In the genomic region with DNA sequence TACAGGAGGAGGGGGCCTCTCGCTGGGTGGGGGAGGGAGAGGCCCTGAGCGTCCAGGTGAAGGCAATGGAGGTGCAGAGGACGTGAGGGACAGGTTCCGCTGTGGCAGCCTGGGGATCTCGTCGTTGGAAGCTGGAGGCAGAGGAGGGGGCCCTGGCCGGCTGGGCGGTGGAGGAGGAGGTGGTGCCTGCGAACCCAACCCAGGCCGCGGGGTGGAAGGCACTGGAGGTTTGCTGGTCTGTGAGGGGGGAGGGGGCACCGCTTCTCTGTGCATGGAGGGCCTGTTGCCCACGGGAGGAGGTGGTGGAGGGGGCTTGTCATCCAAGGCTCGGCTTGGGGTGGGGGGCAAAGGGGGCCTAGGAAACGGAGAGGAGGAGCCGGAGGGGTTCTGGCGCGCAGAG, we compare ENCODE assay signal across 22 mouse cellular contexts. TPM values are rescaled to one million over a fixed set of nuclear protein-coding genes. Genes with fewer than 3 reads are reported as not detected.
A peak's percentile ranks its signal among the peaks of the same experiment; 100 is the strongest.
DNase-seq lines count a peak whose midpoint lies in the region; ATAC-seq and TF ChIP-seq lines count a peak whose summit lies in the region.
"Had no signal": no experiment of that assay in that cellular context is flagged by ENCODE, and none has a peak within 500 bp of the region (broad histone marks: within the 10 kb centered on the region; RNA-seq: fewer than 3 reads in every experiment).

No protein-coding gene starts in this region.

- intact Hi-C loops in heart, postnatal 10 days (cut with DNase I), result no loop called here

- in situ Hi-C loops in ES-E14 (cut with MboI; ENCODE audit: low sequenced_read_pairs in 2 of 2, unreplicated experiment in 2 of 2), result no loop called here

- peak overlapping the region; percentile 24; the same call in 1 of the 2 replicates for H3K9ac ChIP-seq in hindbrain, embryonic 12.5 days
- no peak overlapping the region for H3K9ac ChIP-seq in hindbrain, embryonic 16.5 days (ENCODE audit: low read depth, low read length)
- peak overlapping the region; percentile 46; the same call in 1 of the 2 replicates for H3K9ac ChIP-seq in ES-E14 (ENCODE audit: insufficient read depth, low read depth, low read length, poor library complexity, severe bottlenecking)
- H3K9ac ChIP-seq: hindbrain, embryonic 15.5 days; intestine, embryonic 15.5 days; limb, embryonic 15.5 days; liver, embryonic 14.5 days; lung, embryonic 15.5 days; midbrain, embryonic 13.5 days had no signal

- peaks cover 13% of the 10 kb centered on the region for H3K4me1 ChIP-seq in heart, embryonic 10.5 days
- H3K4me1 ChIP-seq in hindbrain, embryonic 12.5 days, result peaks cover 9% of the 10 kb centered on the region; the same call in 1 of the 2 replicates
- no peaks in the 10 kb centered on the region for H3K4me1 ChIP-seq in hindbrain, embryonic 16.5 days (ENCODE audit: control insufficient read depth, insufficient read depth, low read depth, low read length)
- H3K4me1 ChIP-seq in ES-E14 (ENCODE audit: control insufficient read depth in 2 of 2, insufficient read depth in 2 of 2, low read length in 2 of 2, poor library complexity in 1 of 2), result peaks cover 3 to 8% of the 10 kb centered on the region in 2 experiments; a peak in 3 of 4 replicates
- peaks cover 11% of the 10 kb centered on the region for H3K4me1 ChIP-seq in limb, embryonic 10.5 days
- H3K4me1 ChIP-seq: intestine, embryonic 15.5 days had no signal

- H3K4me2 ChIP-seq in hindbrain, embryonic 12.5 days (replicated peaks), result no peak overlapping the region
- H3K4me2 ChIP-seq in hindbrain, embryonic 16.5 days (ENCODE audit: low read length), result no peak overlapping the region
- H3K4me2 ChIP-seq: hindbrain, embryonic 15.5 days; intestine, embryonic 15.5 days; limb, embryonic 15.5 days; lung, embryonic 15.5 days; midbrain, embryonic 13.5 days had no signal

- ATAC-seq in hindbrain, embryonic 12.5 days (ENCODE audit: low FRiP score), result no peak
- ATAC-seq in hindbrain, embryonic 16.5 days, result no peak
- ATAC-seq: intestine, embryonic 15.5 days; midbrain, embryonic 13.5 days had no signal

- H3K4me3 ChIP-seq in heart, embryonic 10.5 days, result 0 out of 2 replicates have a peak overlapping the region, but pooled peaks have one; percentile 13
- H3K4me3 ChIP-seq in hindbrain, embryonic 12.5 days, result no peak overlapping the region
- no peak overlapping the region for H3K4me3 ChIP-seq in hindbrain, embryonic 16.5 days (ENCODE audit: low read length)
- H3K4me3 ChIP-seq in ES-E14 (ENCODE audit: insufficient read depth in 1 of 2, low read depth in 1 of 2, low read length in 2 of 2, poor library complexity in 1 of 2, severe bottlenecking in 1 of 2), result peak overlapping the region; percentile 29 to 53
- H3K4me3 ChIP-seq in limb, embryonic 10.5 days, result no peak overlapping the region
- H3K4me3 ChIP-seq: hindbrain, embryonic 15.5 days; intestine, embryonic 15.5 days; limb, embryonic 15.5 days; lung, embryonic 15.5 days; megakaryocyte, embryonic 14.5 days; midbrain, embryonic 13.5 days had no signal

- H3K27ac ChIP-seq in heart, embryonic 10.5 days, result peak overlapping the region; percentile 33; the same call in 1 of the 2 replicates
- H3K27ac ChIP-seq in hindbrain, embryonic 12.5 days, result no peak overlapping the region
- H3K27ac ChIP-seq in hindbrain, embryonic 16.5 days (ENCODE audit: low read depth, low read length), result no peak overlapping the region
- H3K27ac ChIP-seq in ES-E14 (ENCODE audit: insufficient read depth, low read depth, low read length, poor library complexity, severe bottlenecking), result no peak overlapping the region
- H3K27ac ChIP-seq in limb, embryonic 10.5 days, result peak overlapping the region; percentile 9
- H3K27ac ChIP-seq: hindbrain, embryonic 15.5 days; intestine, embryonic 15.5 days; limb, embryonic 15.5 days; liver, embryonic 14.5 days; lung, embryonic 15.5 days; midbrain, embryonic 13.5 days; stomach, postnatal 0 days had no signal

- peaks cover 52% of the 10 kb centered on the region for H3K36me3 ChIP-seq in heart, embryonic 10.5 days
- peaks cover 16% of the 10 kb centered on the region for H3K36me3 ChIP-seq in hindbrain, embryonic 12.5 days
- no peaks in the 10 kb centered on the region for H3K36me3 ChIP-seq in hindbrain, embryonic 16.5 days (ENCODE audit: control insufficient read depth, insufficient read depth, low read length)
- H3K36me3 ChIP-seq in ES-E14 (ENCODE audit: control insufficient read depth, insufficient read depth, low read length, poor library complexity, severe bottlenecking), result no peaks in the 10 kb centered on the region
- H3K36me3 ChIP-seq in limb, embryonic 10.5 days, result peaks cover 89% of the 10 kb centered on the region
- H3K36me3 ChIP-seq: hindbrain, embryonic 15.5 days had no signal

- no peak for DNase-seq in heart, embryonic 10.5 days (ENCODE audit: low spot score)
- no peak for DNase-seq in heart, postnatal 10 days
- no peak for DNase-seq in ES-E14 (ENCODE audit: low read depth, low spot score)
- DNase-seq in limb, embryonic 10.5 days (ENCODE audit: low spot score), result no peak
- no peak for DNase-seq in testis, postnatal 10 days (ENCODE audit: low spot score)
- no peak for DNase-seq in layer of hippocampus, postnatal 25 days (ENCODE audit: extremely low spot score in 1 of 2, low spot score in 1 of 2)
- DNase-seq: cerebellum, adult 2 months; gastrocnemius, postnatal 25 days; kidney, adult 8-10 months; kidney, postnatal 25 days; lung, postnatal 36 days; right cerebral cortex, postnatal 14 days had no signal

- H3K27me3 ChIP-seq in heart, embryonic 10.5 days (ENCODE audit: insufficient read depth, poor library complexity, severe bottlenecking), result no peaks in the 10 kb centered on the region
- no peaks in the 10 kb centered on the region for H3K27me3 ChIP-seq in hindbrain, embryonic 12.5 days
- no peaks in the 10 kb centered on the region for H3K27me3 ChIP-seq in hindbrain, embryonic 16.5 days (replicated peaks; ENCODE audit: control insufficient read depth, insufficient read depth, low read length)
- no peaks in the 10 kb centered on the region for H3K27me3 ChIP-seq in limb, embryonic 10.5 days (ENCODE audit: low read depth, poor library complexity, severe bottlenecking)
- H3K27me3 ChIP-seq: hindbrain, embryonic 15.5 days; intestine, embryonic 15.5 days; limb, embryonic 15.5 days; lung, embryonic 15.5 days; megakaryocyte, embryonic 14.5 days; midbrain, embryonic 13.5 days had no signal

- H3K9me3 ChIP-seq in heart, embryonic 10.5 days, result no peaks in the 10 kb centered on the region
- no peaks in the 10 kb centered on the region for H3K9me3 ChIP-seq in hindbrain, embryonic 12.5 days (replicated peaks)
- no peaks in the 10 kb centered on the region for H3K9me3 ChIP-seq in hindbrain, embryonic 16.5 days (ENCODE audit: control insufficient read depth, low read length)
- no peaks in the 10 kb centered on the region for H3K9me3 ChIP-seq in ES-E14 (ENCODE audit: control insufficient read depth, insufficient read depth, low read depth, low read length)
- no peaks in the 10 kb centered on the region for H3K9me3 ChIP-seq in limb, embryonic 10.5 days (replicated peaks)
- H3K9me3 ChIP-seq: hindbrain, embryonic 15.5 days; intestine, embryonic 15.5 days; limb, embryonic 15.5 days; lung, embryonic 15.5 days; midbrain, embryonic 13.5 days had no signal

- WGBS in heart, embryonic 10.5 days, result 38% methylated on average over 18 of the region's 18 CpGs
- WGBS in hindbrain, embryonic 12.5 days, result 54% methylated on average over 18 of the region's 18 CpGs
- 54% methylated on average over 15 of the region's 18 CpGs for WGBS in hindbrain, embryonic 16.5 days
- WGBS in limb, embryonic 10.5 days, result 51% methylated on average over 18 of the region's 18 CpGs

TF ChIP-seq in ES-E14, 5 proteins besides CTCF, POLR2A, EP300 and RAD21:
- TF ChIP-seq ZC3H11A (IDR thresholded peaks at IDR 0.05; ENCODE audit: borderline replicate concordance, low read depth, low read length), result no peak
- no peak for TF ChIP-seq HCFC1 (IDR thresholded peaks at IDR 0.05; ENCODE audit: borderline replicate concordance, insufficient read depth, low read length)
- no peak for TF ChIP-seq CHD2 (IDR thresholded peaks at IDR 0.05; ENCODE audit: low read depth, low read length)
TF ChIP-seq in ES-E14: peak in this region for 0.

RNA-seq across cellular contexts. Expression of gene Gpr155, which starts 50.6 kb away (rescaled TPM):
- polyA plus RNA-seq in heart, embryonic 10.5 days (2016; fragmentation: Nextera tagmentation; extraction: Ambion mirVana), result 3.5 and 4.7 TPM in 2 replicates
- 10 to 100 TPM in 1 of 2 experiments, 1 to 10 TPM in 1; 8.4 to 10.1 TPM for total RNA-seq in heart, postnatal 10 days (2021)
- 9.2 and 10.0 TPM in 2 replicates for polyA plus RNA-seq in hindbrain, embryonic 12.5 days (2016; fragmentation: Nextera tagmentation; extraction: Ambion mirVana)
- polyA plus RNA-seq in hindbrain, embryonic 16.5 days (2015; fragmentation: Nextera tagmentation; extraction: Ambion mirVana), result 12.8 and 14.6 TPM in 2 replicates
- total RNA-seq in ES-E14 (2012; rRNA removed), result 1.9 and 2.3 TPM in 2 replicates
- 1.4 and 2.4 TPM in 2 replicates for polyA plus RNA-seq in limb, embryonic 10.5 days (2016; fragmentation: Nextera tagmentation; extraction: Ambion mirVana)
- 10 to 100 TPM; 54.9 to 62.0 TPM for total RNA-seq in layer of hippocampus, postnatal 25 days (2021)

Comparison
In these comparisons a context has a peak if more than half of its experiments do, and no peak if none do; other contexts are left out.
1. H3K27ac ChIP-seq: peak in heart, embryonic 10.5 days (single experiment) and limb, embryonic 10.5 days (single experiment); none in hindbrain, embryonic 12.5 days (single experiment), hindbrain, embryonic 16.5 days (single experiment) and ES-E14 (single experiment).
2. H3K4me3 ChIP-seq: peak in heart, embryonic 10.5 days (single experiment) and ES-E14 (2 of 2); none in hindbrain, embryonic 12.5 days (single experiment), hindbrain, embryonic 16.5 days (single experiment) and limb, embryonic 10.5 days (single experiment).